Mouse (Mus musculus): ENCODE data around the gene Atp5mpl.

- no peak for TF ChIP-seq EP300 (IDR thresholded peaks at IDR 0.05; ENCODE audit: low read depth)
- TF ChIP-seq CTCF (IDR thresholded peaks at IDR 0.05; ENCODE audit: low read depth), result no peak
Observed at GRCm38 (mm10) chr12:111938623-111939177, 28.1 kb downstream of the Atp5mpl start.
